Mouse (Mus musculus) olfactory bulb, adult 2 months (tissue): ENCODE data around the gene Eif4e1b. TPM values are rescaled to one million over a fixed set of nuclear protein-coding genes. Genes with fewer than 3 reads are reported as not detected.

ENCODE experiments used
- H3K27ac ChIP-seq: fragments of 200-500 bp; 2 replicates; pipeline ENCODE4 v1.5.1; 2012; ENCODE audit warnings: low read depth, low read length; ENCODE audit not compliant: insufficient read depth
- H3K4me1 ChIP-seq: fragments of 200-500 bp; 2 replicates; pipeline ENCODE4 v1.6.1; 2012; ENCODE audit warnings: low read length; ENCODE audit not compliant: control insufficient read depth, insufficient read depth
- H3K4me3 ChIP-seq: fragments of 200-500 bp; 2 replicates; pipeline ENCODE4 v1.5.1; 2012; ENCODE audit warnings: mild to moderate bottlenecking, low read depth, low read length, moderate library complexity; ENCODE audit not compliant: insufficient read depth
- CTCF ChIP-seq: fragments of 200-500 bp; IDR thresholded peaks from 2 replicates; pipeline ENCODE4 v1.5.1; 2012; ENCODE audit warnings: low read depth, mild to moderate bottlenecking, low read length, moderate library complexity; ENCODE audit not compliant: insufficient read depth
- POLR2A ChIP-seq: fragments of 200-500 bp; IDR thresholded peaks from 2 replicates; pipeline ENCODE4 v1.6.1; 2012; ENCODE audit warnings: mild to moderate bottlenecking, low read depth, low read length, moderate library complexity; ENCODE audit not compliant: insufficient read depth
- WGBS: fragments of 180-500 bp; shearing (Covaris S2); methylation state at CpG from one replicate; pipeline ENCODE4 v1.1.7; 2018; 5-methylcytosine and 5-hydroxymethylcytosine counted together
- polyA plus RNA-seq: library from polyadenylated mRNA; stranded (reverse); fragments of >200 nt; gene quantifications from 2 replicates; pipeline ENCODE4 v1.2.4, GENCODE M21; 2012; ENCODE audit warnings: low replicate concordance; ENCODE audit not compliant: missing spikeins, insufficient read depth, insufficient read length

Gene Eif4e1b
- polyA plus RNA-seq, 1 experiment: not detected

DNA sequence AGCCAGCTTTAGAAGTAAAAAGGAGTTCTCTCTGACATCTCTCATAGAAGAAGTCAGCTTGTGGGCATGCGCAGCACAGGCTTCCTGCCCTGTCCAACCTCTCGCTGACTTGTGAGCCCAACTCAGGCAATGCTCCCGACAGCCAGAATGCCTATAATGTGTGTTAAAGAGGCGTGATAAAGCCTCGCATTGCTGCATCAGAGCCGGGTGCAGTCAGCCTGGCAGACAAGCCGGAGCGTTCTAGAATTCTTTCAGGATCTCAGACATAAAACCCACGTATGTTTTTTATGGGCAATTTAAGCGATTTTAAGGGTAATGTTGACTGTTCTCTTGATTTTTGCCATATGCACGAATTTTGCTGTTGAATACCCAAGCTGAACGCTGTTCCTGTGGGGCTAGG lies 24.3 kb downstream of the Eif4e1b start:
- Histone ChIP-seq H3K4me1 (no peaks in the 10 kb centered on the region), H3K4me3 (no peak overlapping the region), H3K27ac (no peak overlapping the region)
- TF ChIP-seq CTCF (no peak), POLR2A (no peak)
- WGBS: 87% methylated on average over 12 of the region's 12 CpGs

DNA sequence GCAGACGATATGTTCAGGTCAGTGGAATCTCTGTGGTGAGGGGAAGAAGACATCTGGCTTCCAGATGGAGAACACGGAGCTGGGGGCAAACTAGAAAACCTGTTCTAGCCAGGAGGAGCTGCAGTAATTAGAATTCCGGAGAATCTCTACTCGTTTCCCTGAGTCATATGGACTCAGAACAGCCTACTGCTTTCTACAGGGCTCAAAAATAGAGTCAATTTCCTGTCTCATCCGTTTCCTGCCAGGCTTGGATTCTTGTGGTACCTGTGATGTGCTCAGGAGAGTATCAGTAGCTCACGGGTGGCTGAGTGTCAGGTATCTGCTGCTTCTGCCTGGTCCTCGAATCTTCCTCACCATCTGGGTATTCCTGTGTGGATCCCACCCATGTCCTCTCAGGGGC lies 27.7 kb downstream of the Eif4e1b start:
- no peak overlapping the region for H3K27ac ChIP-seq
- TF ChIP-seq POLR2A (no peak), CTCF (no peak)
- H3K4me3 ChIP-seq: no peak overlapping the region
- H3K4me1 ChIP-seq: no peaks in the 10 kb centered on the region
- 68% methylated on average over 7 of the region's 7 CpGs for WGBS

DNA sequence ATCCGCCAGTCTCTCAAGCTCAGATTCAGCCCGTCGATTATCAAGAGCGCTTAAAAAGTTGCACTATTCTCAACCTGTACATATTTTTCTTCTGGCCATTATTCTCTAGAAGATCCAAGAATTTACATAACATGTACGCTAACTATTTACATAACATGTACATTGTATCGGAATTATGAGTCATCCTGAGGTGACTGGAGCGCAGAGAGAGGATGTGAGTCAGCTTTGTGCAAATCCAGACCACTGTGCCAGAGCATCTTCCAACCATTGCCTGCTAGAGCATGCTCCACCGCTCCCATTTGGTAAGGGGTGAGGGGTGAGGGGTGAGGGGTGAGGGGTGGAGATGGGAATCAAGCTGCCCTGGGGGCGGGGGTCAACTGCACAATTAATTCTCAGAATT lies 29.6 kb downstream of the Eif4e1b start:
- WGBS: 66% methylated on average over 9 of the region's 9 CpGs

DNA sequence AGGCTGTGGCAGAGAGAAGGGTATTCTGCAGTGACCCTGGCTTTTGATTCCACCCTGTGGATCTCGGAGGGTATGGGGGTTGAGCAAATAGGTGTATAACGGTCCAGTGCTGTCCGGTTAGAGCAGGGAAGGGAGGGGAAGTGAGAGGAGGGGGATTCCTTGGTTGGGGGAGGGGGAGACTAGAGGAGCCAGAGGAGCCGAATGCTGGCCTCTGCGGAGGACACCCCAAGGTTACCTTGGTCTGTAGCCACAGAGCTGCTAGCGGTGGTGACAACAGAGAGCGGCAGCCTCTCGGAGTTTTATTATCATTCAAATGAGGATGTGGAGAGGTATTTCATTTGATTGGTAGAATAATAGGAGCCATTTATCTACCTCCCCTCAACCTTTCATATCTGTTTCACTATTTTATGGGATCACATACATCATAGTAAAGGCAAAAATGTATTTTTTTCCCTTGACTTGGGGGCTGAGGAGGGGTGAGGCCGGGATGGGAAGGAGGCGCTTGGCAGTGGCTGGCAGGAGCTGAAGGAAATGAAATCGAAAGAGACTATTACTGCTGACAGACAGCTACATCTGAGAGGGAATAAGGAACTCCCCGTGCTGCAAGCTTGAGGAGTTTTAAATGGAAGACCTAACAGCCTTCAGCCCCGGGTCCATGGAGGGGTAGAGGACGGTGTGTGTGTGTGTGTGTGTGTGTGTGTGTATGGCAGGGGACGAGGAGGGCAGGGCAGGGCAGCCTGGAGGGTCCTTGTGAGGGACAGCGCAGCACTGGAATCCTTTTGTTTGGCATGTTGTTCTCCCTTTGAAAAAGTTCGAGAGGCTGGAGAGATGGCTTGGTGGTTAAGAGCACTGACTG lies 34.8 kb downstream of the Eif4e1b start:
- Histone ChIP-seq H3K4me1 (no peaks in the 10 kb centered on the region), H3K27ac (no peak overlapping the region), H3K4me3 (no peak overlapping the region)
- 54% methylated on average over 17 of the region's 17 CpGs for WGBS
- TF ChIP-seq CTCF (no peak), POLR2A (no peak)

More for the DNA sequence above, 29.6 kb downstream of the Eif4e1b start:
- H3K4me3 ChIP-seq: no peak overlapping the region
- no peaks in the 10 kb centered on the region for H3K4me1 ChIP-seq
- TF ChIP-seq POLR2A: no peak
- no peak for TF ChIP-seq CTCF
- no peak overlapping the region for H3K27ac ChIP-seq

DNA sequence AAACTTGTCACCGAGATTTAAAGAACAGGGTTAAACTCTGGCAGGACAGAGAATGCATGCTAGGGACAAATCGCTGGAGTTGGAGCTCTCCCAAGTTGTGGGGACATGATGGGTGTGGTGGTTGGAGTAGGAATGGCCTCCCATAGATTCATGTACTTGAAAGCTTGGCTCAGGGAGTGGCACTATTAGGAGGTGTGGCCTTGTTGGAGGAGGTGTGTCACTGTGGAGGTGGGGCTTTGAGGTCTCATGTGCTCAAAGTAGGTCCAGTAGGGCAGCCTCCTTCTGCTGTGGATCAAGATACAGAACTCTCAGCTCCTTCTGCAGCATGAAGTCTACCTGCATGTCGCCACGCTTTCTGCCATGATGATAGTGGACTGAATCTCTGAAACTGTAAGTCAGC lies 37.3 kb downstream of the Eif4e1b start:
- 90% methylated on average over 4 of the region's 4 CpGs for WGBS
- H3K27ac ChIP-seq: no peak overlapping the region
- TF ChIP-seq POLR2A: no peak
- TF ChIP-seq CTCF: no peak
- no peaks in the 10 kb centered on the region for H3K4me1 ChIP-seq
- H3K4me3 ChIP-seq: no peak overlapping the region

DNA sequence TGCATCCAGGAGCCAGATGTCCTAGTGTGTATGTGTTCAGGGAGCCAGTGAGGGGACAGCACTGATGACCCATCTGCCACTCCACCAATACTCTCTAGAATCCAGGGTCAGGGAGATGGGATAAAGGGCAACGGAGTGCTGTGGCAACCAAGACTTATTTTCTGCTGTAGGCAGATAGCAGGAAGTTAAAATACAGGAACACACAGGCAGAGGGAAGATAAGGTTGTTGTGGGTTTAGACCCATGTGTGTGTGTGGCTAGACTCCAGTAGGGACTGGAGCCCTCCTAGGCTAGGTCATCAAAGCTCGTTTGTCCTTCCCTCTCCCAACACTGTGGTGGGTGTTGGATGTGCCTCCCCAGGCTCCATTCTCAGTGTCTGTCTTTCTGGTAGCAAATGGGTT lies 38.1 kb downstream of the Eif4e1b start:
- Histone ChIP-seq H3K4me3 (no peak overlapping the region), H3K27ac (no peak overlapping the region), H3K4me1 (no peaks in the 10 kb centered on the region)
- TF ChIP-seq POLR2A (no peak), CTCF (no peak)
- WGBS: 84% methylated on average over 2 of the region's 2 CpGs

DNA sequence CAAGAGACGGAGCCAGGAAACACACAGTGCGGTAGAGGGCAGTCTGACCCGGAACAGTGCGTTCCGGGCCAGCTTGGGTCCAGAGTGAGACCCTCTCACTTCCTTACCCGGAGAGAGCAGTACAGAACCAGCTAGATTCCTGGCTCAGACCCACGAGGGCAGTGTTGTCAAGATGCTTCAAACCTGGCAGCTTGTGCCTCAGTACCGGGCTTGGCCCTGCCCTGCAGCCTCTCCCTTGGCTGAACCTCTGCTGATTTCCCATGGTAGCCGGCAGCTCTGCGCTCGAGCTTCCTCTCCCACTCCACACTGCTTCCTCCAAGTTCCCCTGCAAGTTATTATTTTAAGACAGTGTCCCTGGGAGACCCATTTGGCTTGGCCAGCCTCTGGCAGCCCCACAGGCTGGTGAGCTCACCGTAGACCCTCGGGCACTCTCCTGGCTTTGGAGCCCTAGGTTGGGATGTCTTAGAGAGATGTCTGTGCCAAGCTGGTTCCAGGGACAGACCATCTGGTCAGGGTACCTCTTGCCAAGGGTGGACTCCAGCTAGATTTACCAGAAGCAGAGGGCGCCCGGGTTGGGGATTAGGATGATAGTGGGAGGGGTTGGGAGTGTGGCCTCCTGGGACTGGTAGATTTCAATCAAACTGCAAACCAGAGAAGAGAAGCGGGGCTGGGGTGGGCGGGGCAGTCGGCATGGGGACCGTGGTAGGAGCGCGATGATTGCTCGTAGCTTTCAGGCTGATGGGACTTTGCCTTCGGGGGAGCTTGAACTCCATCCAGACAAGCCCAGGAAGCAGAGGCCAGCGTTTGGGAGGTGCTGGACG lies 40.5 kb downstream of the Eif4e1b start:
- H3K27ac ChIP-seq: no peak overlapping the region

DNA sequence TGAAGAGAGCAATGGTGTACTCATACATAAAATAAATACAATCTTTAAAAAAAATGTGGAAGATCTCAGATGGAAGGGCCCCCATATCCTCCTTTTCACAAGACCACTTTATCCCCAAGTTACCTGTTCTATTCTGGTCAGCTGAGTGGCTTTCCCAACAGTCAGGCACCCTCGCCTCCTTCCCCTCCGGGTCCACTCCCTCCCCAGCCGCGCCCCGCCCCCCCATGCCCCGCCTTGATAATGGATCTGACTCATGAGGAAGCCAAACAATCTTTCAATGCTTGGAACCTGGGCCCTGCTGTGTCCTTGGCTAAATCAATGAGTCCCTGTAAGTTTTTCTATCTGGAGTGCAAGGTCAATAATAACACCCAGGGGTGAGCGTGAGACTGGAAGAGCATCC lies 44.2 kb downstream of the Eif4e1b start:
- H3K4me1 ChIP-seq: peaks cover 5% of the 10 kb centered on the region; the same call in 1 of the 2 replicates
- H3K4me3 ChIP-seq: no peak overlapping the region
- 62% methylated on average over 7 of the region's 7 CpGs for WGBS
- H3K27ac ChIP-seq: no peak overlapping the region
- TF ChIP-seq CTCF: no peak
- no peak for TF ChIP-seq POLR2A

More for the DNA sequence above, 40.5 kb downstream of the Eif4e1b start:
- WGBS: 26% methylated on average over 25 of the region's 25 CpGs
- TF ChIP-seq POLR2A (no peak), CTCF (no peak)
- Histone ChIP-seq H3K4me3 (no peak overlapping the region), H3K4me1 (0 out of 2 replicates have a peak, but pooled peaks cover under 1% of the 10 kb centered on the region)

DNA sequence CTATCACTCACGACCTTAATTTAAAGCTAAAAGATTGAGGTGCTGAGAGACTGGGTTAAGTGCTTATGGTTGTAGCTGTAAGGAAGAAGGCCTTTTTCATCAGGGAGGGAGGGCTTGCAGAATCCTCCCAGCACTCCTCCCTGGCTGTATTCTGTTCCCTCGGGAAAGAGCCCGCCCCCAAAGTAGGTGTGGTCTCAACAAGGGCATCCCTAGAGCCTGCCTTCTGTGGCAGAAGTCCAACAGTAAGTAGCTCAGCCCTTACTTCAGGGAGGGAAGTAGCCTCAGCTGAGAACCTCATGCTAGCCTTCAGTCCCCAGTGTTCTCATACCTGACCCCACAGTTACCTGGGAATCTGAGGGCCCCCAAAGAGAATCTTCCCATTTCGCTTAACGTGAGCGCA lies 44.7 kb downstream of the Eif4e1b start:
- no peak overlapping the region for H3K4me3 ChIP-seq
- TF ChIP-seq POLR2A (no peak), CTCF (no peak)
- H3K4me1 ChIP-seq: peaks cover 5% of the 10 kb centered on the region; the same call in 1 of the 2 replicates
- no peak overlapping the region for H3K27ac ChIP-seq
- 69% methylated on average over 6 of the region's 6 CpGs for WGBS
